Mouse (Mus musculus): ENCODE measurements around the gene Gpr55.

DNA sequence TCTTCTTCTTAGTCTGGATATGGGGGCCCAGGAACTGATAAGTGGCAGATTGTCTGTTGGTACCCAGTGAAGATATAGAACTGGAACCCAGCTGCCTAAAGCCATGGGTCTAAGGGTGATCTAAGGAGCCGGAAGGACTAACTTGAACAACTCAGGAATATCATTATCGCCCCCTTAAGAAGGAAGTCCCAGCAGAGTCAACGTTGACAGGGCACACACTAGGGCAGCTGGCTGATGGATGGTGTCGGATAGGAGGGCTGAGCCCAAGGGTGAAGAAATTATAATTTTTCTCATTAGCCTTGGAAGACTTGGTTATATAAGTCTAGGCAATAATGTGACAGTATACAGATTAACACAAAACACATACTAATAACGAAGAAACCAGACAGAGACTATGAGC is 64.7 kb downstream of the Gpr55 start:
- TF ChIP-seq CTCF (IDR thresholded peaks at IDR 0.05; ENCODE audit: control insufficient read depth, insufficient read depth, insufficient read length) (no peak), MYOG (IDR thresholded peaks at IDR 0.05; ENCODE audit: control insufficient read depth, extremely low read depth, insufficient read length) (no peak), USF1 (IDR thresholded peaks at IDR 0.05; ENCODE audit: low read depth) (no peak), MAX (IDR thresholded peaks at IDR 0.05) (no peak), CEBPB (IDR thresholded peaks at IDR 0.05; ENCODE audit: low read depth) (no peak)

Measured in C2C12 (cell line).